Mouse (Mus musculus) cerebellum, adult 18-20 months (tissue): ENCODE results near the gene Glis3.

Source experiments
- DNase-seq, 2 experiments: peaks; one replicate each; pipeline ENCODE4 v3.0.0; 2021

Glis3 gene

DNA sequence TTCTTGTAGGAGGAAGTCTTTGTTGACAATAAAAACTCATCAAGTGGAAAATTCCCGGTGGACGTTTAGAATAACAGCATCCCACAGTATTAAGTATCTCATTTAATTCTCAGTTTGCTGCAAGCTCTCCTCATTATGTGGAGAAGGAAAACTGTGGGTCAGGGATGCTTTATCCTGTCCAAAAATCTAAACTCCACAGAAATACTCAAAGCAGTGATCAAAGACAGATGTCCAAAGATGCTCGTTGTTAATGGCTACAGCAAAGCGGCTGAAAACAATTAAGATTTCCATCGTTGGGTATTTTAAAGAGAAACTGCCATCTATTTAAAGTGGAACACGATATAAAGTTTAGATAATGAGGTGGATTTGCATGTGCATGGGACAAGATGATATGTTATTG, 454.2 kb downstream of the Glis3 start:
- no peak for DNase-seq

DNA sequence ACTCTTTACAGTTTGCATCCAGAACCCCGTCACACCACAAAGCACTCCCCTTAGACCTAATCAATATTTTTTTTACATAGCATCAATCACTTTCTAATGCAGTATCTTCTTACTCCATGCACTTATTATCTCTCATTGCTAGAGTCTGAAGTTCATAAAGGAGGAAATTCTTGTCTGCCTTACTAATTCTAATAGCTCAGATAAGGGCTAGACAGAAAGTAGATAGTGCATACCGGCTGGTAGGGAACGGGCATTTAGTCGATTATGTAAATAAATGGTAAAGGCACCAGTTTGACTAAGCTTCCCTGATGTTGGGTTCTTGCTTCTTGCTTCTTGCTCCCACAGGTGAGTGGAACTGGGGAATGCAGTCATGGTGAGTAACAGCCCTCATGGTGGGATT, 468.2 kb downstream of the Glis3 start:
- no peak for DNase-seq
